Mouse (Mus musculus): ENCODE results near the gene Olfr288. TPM values are rescaled to one million over a fixed set of nuclear protein-coding genes. Genes with fewer than 3 reads are reported as not detected.

Gene Olfr288
- polyA plus RNA-seq, 2 experiments from 2014 or later: not detected

GRCm38 (mm10) chr15:98165525-98165924 is 29.8 kb downstream of the Olfr288 start, which contains the start of gene Asb8:
Gene Asb8 (minus strand): TSS chr15:98165625.
- ATAC-seq: no peak

- no peak for ATAC-seq
Measured at GRCm38 (mm10) chr15:98162561-98162960, 32.8 kb downstream of the Olfr288 start.

GRCm38 (mm10) chr15:98161026-98161805 is 34.1 kb downstream of the Olfr288 start:
- no peak for ATAC-seq

GRCm38 (mm10) chr15:98157253-98157652 is 38.1 kb downstream of the Olfr288 start:
- no peak for ATAC-seq

- ATAC-seq: no peak
Measured at GRCm38 (mm10) chr15:98155944-98156343, 39.4 kb downstream of the Olfr288 start.

- ATAC-seq: no peak
Measured at GRCm38 (mm10) chr15:98155272-98155671, 40.1 kb downstream of the Olfr288 start.

- no peak for ATAC-seq
Measured at GRCm38 (mm10) chr15:98154631-98155030, 40.7 kb downstream of the Olfr288 start.

GRCm38 (mm10) chr15:98154146-98154545 is 41.2 kb downstream of the Olfr288 start:
- no peak for ATAC-seq

GRCm38 (mm10) chr15:98153625-98154024 is 41.7 kb downstream of the Olfr288 start:
- peak; percentile 69 for ATAC-seq

- ATAC-seq: no peak
Measured at GRCm38 (mm10) chr15:98152916-98153315, 42.4 kb downstream of the Olfr288 start.

GRCm38 (mm10) chr15:98149166-98149602 is 46.2 kb downstream of the Olfr288 start:
- ATAC-seq: no peak

GRCm38 (mm10) chr15:98148356-98148755 is 47.0 kb downstream of the Olfr288 start:
- no peak for ATAC-seq

- peak; percentile 92 for ATAC-seq
Measured at GRCm38 (mm10) chr15:98145559-98146181, 49.7 kb downstream of the Olfr288 start.

GRCm38 (mm10) chr15:98144861-98145507 is 50.4 kb downstream of the Olfr288 start:
- ATAC-seq: no peak

- ATAC-seq: no peak
Measured at GRCm38 (mm10) chr15:98142515-98142914, 52.8 kb downstream of the Olfr288 start.

GRCm38 (mm10) chr15:98140809-98141208 is 54.5 kb downstream of the Olfr288 start:
- ATAC-seq: no peak

- no peak for ATAC-seq
Measured at GRCm38 (mm10) chr15:98139763-98140162, 55.6 kb downstream of the Olfr288 start.

GRCm38 (mm10) chr15:98136871-98137270 is 58.5 kb downstream of the Olfr288 start:
- ATAC-seq: no peak

Other genes with a start within 250 kb of the Olfr288 start
- gene Tmem106c, start 231.3 kb downstream of the Olfr288 start, polyA plus RNA-seq (2017; shearing (Covaris generic)): 10 to 100 TPM; 23.5 to 25.5 TPM
- under 1 TPM in 1 of 2 experiments, not detected in 1; 0.25 TPM for gene Col2a1, start 190.8 kb downstream of the Olfr288 start, polyA plus RNA-seq (2017; shearing (Covaris generic))
- gene Pfkm, start 103.0 kb downstream of the Olfr288 start, polyA plus RNA-seq (2017; shearing (Covaris generic)): 1 to 10 TPM; 5.0 to 6.8 TPM
- 10 to 100 TPM; 27.5 to 31.6 TPM for gene Senp1, start 101.8 kb downstream of the Olfr288 start, polyA plus RNA-seq (2017; shearing (Covaris generic))
- 10 to 100 TPM; 36.6 to 43.2 TPM for gene Asb8, start 29.9 kb downstream of the Olfr288 start, polyA plus RNA-seq (2017; shearing (Covaris generic))
- under 1 TPM in 1 of 2 experiments, not detected in 1; 0.25 TPM for gene Ccdc184, start 28.4 kb downstream of the Olfr288 start, polyA plus RNA-seq (2017; shearing (Covaris generic))
- gene Gm44579, start 25.4 kb upstream of the Olfr288 start, polyA plus RNA-seq (2017; shearing (Covaris generic)): not detected
- gene Olfr287, start 25.5 kb upstream of the Olfr288 start, polyA plus RNA-seq (2017; shearing (Covaris generic)): not detected
- gene Olfr286, start 38.9 kb upstream of the Olfr288 start, polyA plus RNA-seq (2017; shearing (Covaris generic)): not detected
- not detected for gene H1fnt, start 61.8 kb upstream of the Olfr288 start, polyA plus RNA-seq (2017; shearing (Covaris generic))
- gene Zfp641, start 100.6 kb upstream of the Olfr288 start, polyA plus RNA-seq (2017; shearing (Covaris generic)): not detected
- not detected for gene Olfr285, start 121.8 kb upstream of the Olfr288 start, polyA plus RNA-seq (2017; shearing (Covaris generic))
- not detected for gene Olfr284, start 145.4 kb upstream of the Olfr288 start, polyA plus RNA-seq (2017; shearing (Covaris generic))
- gene Olfr283, start 185.4 kb upstream of the Olfr288 start, polyA plus RNA-seq (2017; shearing (Covaris generic)): not detected
- not detected for gene Olfr282, start 235.7 kb upstream of the Olfr288 start, polyA plus RNA-seq (2017; shearing (Covaris generic))

All from activated CD4-positive, CD25-positive, alpha-beta regulatory T cell, adult 4 months (primary cell).